Mouse (Mus musculus) neural tube, embryonic 13.5 days (tissue): ENCODE measurements around the gene Cracr2a. TPM values are rescaled to one million over a fixed set of nuclear protein-coding genes. Genes with fewer than 3 reads are reported as not detected.

Experiments
- ATAC-seq: fragments of 200-750 bp; cut with Nextera tagmentation; 2 replicates; pipeline ENCODE4 v1.8.0; 2017; ENCODE audit warnings: low read depth, mild to moderate bottlenecking, moderate TSS enrichment, moderate library complexity
- H3K27ac ChIP-seq: fragments of 300-500 bp; sonication (generic); replicated peaks from 2 replicates; pipeline ENCODE4 v1.5.1; 2015; ENCODE audit warnings: moderate library complexity, mild to moderate bottlenecking, inconsistent platforms
- H3K27me3 ChIP-seq: fragments of 300-500 bp; sonication (generic); 2 replicates; pipeline ENCODE4 v1.6.1; 2015; ENCODE audit warnings: mild to moderate bottlenecking, inconsistent platforms
- H3K36me3 ChIP-seq: fragments of 300-500 bp; sonication (generic); 2 replicates; pipeline ENCODE4 v1.6.1; 2015; ENCODE audit warnings: mild to moderate bottlenecking, inconsistent platforms
- H3K4me1 ChIP-seq: fragments of 300-500 bp; sonication (generic); replicated peaks from 2 replicates; pipeline ENCODE4 v1.6.1; 2015; ENCODE audit warnings: inconsistent platforms
- H3K4me2 ChIP-seq: fragments of 300-500 bp; sonication (generic); 2 replicates; pipeline ENCODE4 v1.6.1; 2015; ENCODE audit warnings: inconsistent platforms, mild to moderate bottlenecking, moderate library complexity
- H3K4me3 ChIP-seq: fragments of 300-500 bp; sonication (generic); 2 replicates; pipeline ENCODE4 v1.5.1; 2015; ENCODE audit warnings: mild to moderate bottlenecking, inconsistent platforms
- H3K9ac ChIP-seq: fragments of 300-500 bp; sonication (generic); 2 replicates; pipeline ENCODE4 v1.6.1; 2015; ENCODE audit warnings: moderate library complexity, mild to moderate bottlenecking, inconsistent platforms
- H3K9me3 ChIP-seq: fragments of 300-500 bp; sonication (generic); 2 replicates; pipeline ENCODE4 v1.6.1; 2016; ENCODE audit warnings: inconsistent platforms
- WGBS: fragments of 180-500 bp; shearing (Covaris S2); methylation state at CpG from one replicate; pipeline ENCODE4 v1.1.7; 2015; 5-methylcytosine and 5-hydroxymethylcytosine counted together
- polyA plus RNA-seq: library from polyadenylated mRNA; unstranded; fragments of >200 nt; fragmentation: Nextera tagmentation; extraction: Ambion mirVana; gene quantifications from 2 replicates; pipeline ENCODE4 v1.2.1, GENCODE M21; 2015

The Cracr2a gene
- polyA plus RNA-seq, 1 experiment from 2014 or later, result 0.59 TPM

GRCm38 (mm10) chr6:127538118-127538517 is 23.0 kb upstream of the Cracr2a start:
- peaks cover 7% of the 10 kb centered on the region; the same call in 1 of the 2 replicates for H3K4me1 ChIP-seq
- no peaks in the 10 kb centered on the region for H3K9me3 ChIP-seq
- no peak overlapping the region for H3K9ac ChIP-seq
- H3K36me3 ChIP-seq, result no peaks in the 10 kb centered on the region
- H3K4me2 ChIP-seq, result no peak overlapping the region
- no peak overlapping the region for H3K4me3 ChIP-seq
- H3K27ac ChIP-seq, result no peak overlapping the region
- H3K27me3 ChIP-seq, result peaks cover 6% of the 10 kb centered on the region; the same call in 1 of the 2 replicates
- 67% methylated on average over 2 of the region's 2 CpGs for WGBS
- ATAC-seq, result no peak

GRCm38 (mm10) chr6:127539226-127539625 is 21.9 kb upstream of the Cracr2a start:
- 92% methylated on average over 4 of the region's 4 CpGs for WGBS
- Histone ChIP-seq H3K27ac (no peak overlapping the region), H3K9me3 (no peaks in the 10 kb centered on the region), H3K4me1 (peaks cover 7% of the 10 kb centered on the region; the same call in 1 of the 2 replicates), H3K4me2 (no peak overlapping the region), H3K27me3 (peaks cover 6% of the 10 kb centered on the region; the same call in 1 of the 2 replicates), H3K36me3 (no peaks in the 10 kb centered on the region), H3K4me3 (no peak overlapping the region), H3K9ac (no peak overlapping the region)
- no peak for ATAC-seq

DNA sequence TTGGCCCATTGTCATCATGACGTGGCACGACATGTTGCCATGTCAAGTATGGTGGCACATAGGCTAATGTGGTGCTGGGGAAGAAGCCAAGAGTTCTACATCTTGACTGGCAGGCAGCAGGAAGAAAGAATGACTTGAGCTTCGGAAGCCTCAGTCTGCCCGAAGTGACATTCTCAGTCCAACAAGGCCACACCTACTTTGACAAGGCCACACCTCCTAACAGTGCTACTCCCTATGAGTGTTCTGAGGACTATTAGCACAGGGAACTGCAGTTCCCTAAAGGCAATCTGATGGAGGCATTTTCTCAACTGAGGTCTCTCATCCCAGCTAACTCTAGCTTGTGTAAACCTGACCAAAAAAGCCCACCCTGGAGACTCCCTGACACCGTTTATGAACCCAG is 21.5 kb upstream of the Cracr2a start:
- 73% methylated on average over 5 of the region's 5 CpGs for WGBS
- Histone ChIP-seq H3K27ac (no peak overlapping the region), H3K27me3 (peaks cover 6% of the 10 kb centered on the region; the same call in 1 of the 2 replicates), H3K9me3 (no peaks in the 10 kb centered on the region), H3K4me3 (no peak overlapping the region), H3K9ac (no peak overlapping the region), H3K4me2 (no peak overlapping the region), H3K4me1 (peaks cover 7% of the 10 kb centered on the region; the same call in 1 of the 2 replicates), H3K36me3 (no peaks in the 10 kb centered on the region)
- no peak for ATAC-seq

DNA sequence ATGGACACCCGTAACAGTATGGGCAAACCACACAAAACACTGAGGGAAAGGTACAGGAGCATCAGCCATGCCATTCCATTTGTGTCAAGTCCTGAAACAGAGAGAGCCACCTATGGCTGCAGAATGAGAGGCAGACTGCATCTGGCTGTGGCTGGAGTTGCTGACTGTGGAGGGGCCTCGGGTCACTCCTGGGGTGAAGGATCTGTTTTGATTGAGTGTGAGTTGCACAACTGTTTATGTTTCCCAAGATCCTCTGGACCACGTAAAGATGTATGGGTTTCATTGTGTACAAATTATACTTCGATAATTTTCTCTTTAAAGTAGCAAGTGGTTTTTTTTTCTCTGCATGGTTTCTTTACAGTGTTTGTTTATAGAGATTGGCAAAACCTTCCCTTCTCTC is 20.6 kb upstream of the Cracr2a start:
- Histone ChIP-seq H3K9me3 (no peaks in the 10 kb centered on the region), H3K36me3 (no peaks in the 10 kb centered on the region), H3K27me3 (peaks cover 10% of the 10 kb centered on the region; the same call in 1 of the 2 replicates), H3K4me1 (peaks cover 7% of the 10 kb centered on the region; the same call in 1 of the 2 replicates), H3K4me2 (no peak overlapping the region), H3K4me3 (no peak overlapping the region), H3K27ac (no peak overlapping the region), H3K9ac (no peak overlapping the region)
- ATAC-seq, result no peak
- whole genome bisulfite sequencing, result 77% methylated on average over 4 of the region's 4 CpGs

DNA sequence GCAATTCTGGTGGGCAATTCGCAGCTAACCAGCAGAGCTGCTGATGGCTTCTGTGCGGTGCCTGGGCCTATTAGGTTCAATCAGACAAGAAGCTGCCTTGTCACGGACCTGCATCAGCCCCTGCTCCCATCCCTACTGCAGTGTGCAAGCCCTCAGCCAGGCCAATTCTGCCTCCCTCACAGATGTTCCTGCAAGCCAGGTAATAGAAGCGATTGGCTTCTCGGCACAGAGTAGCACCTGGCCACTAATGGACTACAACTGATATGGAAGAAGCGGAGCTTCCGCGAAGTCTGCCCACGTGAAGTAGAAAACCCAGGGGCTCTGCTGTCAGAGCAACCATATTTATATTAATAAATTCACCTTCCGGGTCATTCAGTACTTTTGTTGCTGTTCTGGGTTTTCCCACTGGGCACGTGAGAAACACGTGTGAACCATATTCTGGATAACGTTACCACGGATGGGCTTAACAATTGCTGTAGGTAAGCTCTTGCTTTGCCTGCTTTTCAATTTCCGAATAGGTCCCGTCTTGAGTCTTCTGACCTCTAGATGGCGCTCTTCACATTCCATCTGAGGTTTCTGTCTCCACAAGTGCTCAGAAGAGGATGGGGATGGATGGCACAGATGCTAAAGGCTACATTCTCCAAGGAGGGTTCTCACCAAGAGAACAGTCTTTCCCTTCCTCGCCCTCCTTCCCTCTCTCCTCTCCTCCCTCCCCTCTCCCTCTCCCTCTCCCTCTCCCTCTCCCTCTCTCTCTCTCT is 19.3 kb upstream of the Cracr2a start:
- H3K27ac ChIP-seq, result no peak overlapping the region
- peaks cover 10% of the 10 kb centered on the region; the same call in 1 of the 2 replicates for H3K27me3 ChIP-seq
- H3K4me1 ChIP-seq, result peaks cover 10% of the 10 kb centered on the region; the same call in 1 of the 2 replicates
- WGBS, result 29% methylated on average over 18 of the region's 18 CpGs
- peak; percentile 87 for ATAC-seq
- peak overlapping the region; percentile 16; the same call in 1 of the 2 replicates for H3K4me2 ChIP-seq
- H3K4me3 ChIP-seq, result no peak overlapping the region
- H3K9ac ChIP-seq, result no peak overlapping the region
- no peaks in the 10 kb centered on the region for H3K9me3 ChIP-seq
- no peaks in the 10 kb centered on the region for H3K36me3 ChIP-seq

DNA sequence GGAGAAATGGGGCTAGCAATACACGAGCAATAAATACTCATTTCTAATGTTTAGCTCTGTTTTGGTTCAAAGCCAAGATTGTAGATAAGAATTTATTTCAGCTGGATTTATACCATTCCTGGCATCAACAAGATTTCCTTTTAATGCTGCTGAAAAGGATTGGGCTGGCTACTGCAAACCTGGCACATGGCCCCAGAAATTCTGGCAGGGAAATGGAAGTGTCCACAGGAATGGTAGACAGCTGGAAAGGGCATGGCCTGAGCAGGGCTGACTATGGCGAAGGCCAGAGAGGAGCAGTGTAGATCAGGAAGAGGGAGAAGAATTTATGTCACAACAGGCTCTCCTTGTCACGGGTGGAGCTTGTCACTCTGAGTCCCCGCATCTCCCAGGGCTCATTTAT is 14.5 kb upstream of the Cracr2a start:
- Histone ChIP-seq H3K9me3 (no peaks in the 10 kb centered on the region), H3K36me3 (no peaks in the 10 kb centered on the region), H3K9ac (no peak overlapping the region), H3K27me3 (peaks cover 5% of the 10 kb centered on the region; the same call in 1 of the 2 replicates), H3K4me3 (no peak overlapping the region), H3K4me2 (no peak overlapping the region), H3K4me1 (peaks cover 13% of the 10 kb centered on the region; the same call in 1 of the 2 replicates), H3K27ac (no peak overlapping the region)
- no peak for ATAC-seq
- 56% methylated on average over 4 of the region's 4 CpGs for WGBS

DNA sequence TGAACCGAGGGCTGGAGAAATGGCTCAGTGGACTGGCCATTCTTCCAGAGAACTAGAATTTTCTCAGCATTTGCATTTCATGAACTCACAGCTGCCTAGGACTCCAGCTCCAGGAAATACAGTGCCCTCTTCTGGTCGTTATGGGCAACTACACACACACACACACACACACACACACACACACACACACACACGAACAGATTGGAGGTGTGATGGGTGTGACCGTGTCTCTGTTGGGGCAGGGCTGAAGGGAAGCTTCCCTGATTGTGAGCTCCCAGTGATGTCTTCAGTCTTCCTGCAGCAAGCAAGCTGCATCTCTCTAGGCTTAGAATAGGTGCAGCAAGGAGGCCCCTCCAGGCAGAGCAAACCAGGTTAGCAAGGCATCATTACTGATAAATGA is 8.2 kb upstream of the Cracr2a start:
- no peak for ATAC-seq

GRCm38 (mm10) chr6:127555553-127555952 is 5.6 kb upstream of the Cracr2a start:
- no peaks in the 10 kb centered on the region for H3K36me3 ChIP-seq
- 79% methylated on average over 6 of the region's 6 CpGs for WGBS
- H3K9ac ChIP-seq, result no peak overlapping the region
- no peak overlapping the region for H3K4me2 ChIP-seq
- H3K9me3 ChIP-seq, result no peaks in the 10 kb centered on the region
- peaks cover under 1% of the 10 kb centered on the region; the same call in 1 of the 2 replicates for H3K4me1 ChIP-seq
- no peak overlapping the region for H3K27ac ChIP-seq
- peaks cover 10% of the 10 kb centered on the region; the same call in 1 of the 2 replicates for H3K27me3 ChIP-seq
- no peak overlapping the region for H3K4me3 ChIP-seq
- no peak for ATAC-seq

More for the DNA sequence above, 8.2 kb upstream of the Cracr2a start:
- Histone ChIP-seq H3K4me3 (no peak overlapping the region), H3K9me3 (no peaks in the 10 kb centered on the region), H3K9ac (no peak overlapping the region), H3K27ac (no peak overlapping the region), H3K4me2 (no peak overlapping the region), H3K36me3 (no peaks in the 10 kb centered on the region), H3K4me1 (0 out of 2 replicates have a peak, but pooled peaks cover 4% of the 10 kb centered on the region), H3K27me3 (no peaks in the 10 kb centered on the region)
- 86% methylated on average over 4 of the region's 4 CpGs for WGBS

- Histone ChIP-seq H3K4me3 (peak overlapping the region; percentile 44), H3K27me3 (peaks cover 11% of the 10 kb centered on the region; the same call in 1 of the 2 replicates), H3K27ac (no peak overlapping the region), H3K4me1 (peaks cover 10% of the 10 kb centered on the region), H3K4me2 (peak overlapping the region; percentile 75), H3K9me3 (no peaks in the 10 kb centered on the region), H3K9ac (peak overlapping the region; percentile 68), H3K36me3 (no peaks in the 10 kb centered on the region)
- no peak for ATAC-seq
- WGBS, result 10% methylated on average over 7 of the region's 7 CpGs
Measured at GRCm38 (mm10) chr6:127560872-127561230, 287 bp upstream of the Cracr2a start.

- Histone ChIP-seq H3K27me3 (peaks cover 11% of the 10 kb centered on the region; the same call in 1 of the 2 replicates), H3K9ac (no peak overlapping the region), H3K4me1 (peaks cover 10% of the 10 kb centered on the region), H3K4me3 (no peak overlapping the region), H3K36me3 (no peaks in the 10 kb centered on the region), H3K9me3 (no peaks in the 10 kb centered on the region), H3K4me2 (no peak overlapping the region), H3K27ac (no peak overlapping the region)
- ATAC-seq, result no peak
- 71% methylated on average over 4 of the region's 4 CpGs for WGBS
Measured at GRCm38 (mm10) chr6:127563511-127563910, 2.4 kb downstream of the Cracr2a start.

- Histone ChIP-seq H3K36me3 (no peaks in the 10 kb centered on the region), H3K9me3 (no peaks in the 10 kb centered on the region), H3K4me1 (peaks cover 4% of the 10 kb centered on the region), H3K4me2 (no peak overlapping the region), H3K4me3 (no peak overlapping the region), H3K9ac (no peak overlapping the region), H3K27ac (no peak overlapping the region), H3K27me3 (no peaks in the 10 kb centered on the region)
- no peak for ATAC-seq
- WGBS, result 82% methylated on average over 7 of the region's 7 CpGs
Measured at GRCm38 (mm10) chr6:127565951-127566732, 5.0 kb downstream of the Cracr2a start.
